27 mouse cellular contexts compared by ENCODE assay signal in genomic region chr12:74277265-74277664, GRCm38 (mm10). TPM values are rescaled to one million over a fixed set of nuclear protein-coding genes. Genes with fewer than 3 reads are reported as not detected.
"Had no signal": no experiment of that assay in that cellular context is flagged by ENCODE, and none has a peak within 500 bp of the region (broad histone marks: within the 10 kb centered on the region; RNA-seq: fewer than 3 reads in every experiment).

No protein-coding gene starts in this region.

- ATAC-seq: lung, postnatal 0 days; midbrain, embryonic 16.5 days had no signal

- DNase-seq: lung, adult 2 months; lung, postnatal 14 days; lung, postnatal 36 days; midbrain, embryonic 14.5 days; retina, postnatal 1 day; right cerebral cortex, adult 18-20 months; right cerebral cortex, postnatal 25 days; right cerebral cortex, postnatal 4 days; spleen, adult 18-20 months; thymus, adult 18-20 months; thymus, postnatal 14 days; thymus, postnatal 36 days had no signal

- H3K9me3 ChIP-seq: lung, embryonic 15.5 days; midbrain, embryonic 10.5 days; midbrain, embryonic 12.5 days; neural tube, embryonic 13.5 days; neural tube, embryonic 15.5 days had no signal

- H3K4me1 ChIP-seq: lung, embryonic 15.5 days; midbrain, embryonic 10.5 days; midbrain, embryonic 12.5 days had no signal

- H3K27ac ChIP-seq: lung, embryonic 15.5 days; midbrain, embryonic 10.5 days; midbrain, embryonic 12.5 days; neural tube, embryonic 13.5 days; neural tube, embryonic 15.5 days had no signal

- H3K36me3 ChIP-seq: lung, embryonic 15.5 days; midbrain, embryonic 10.5 days; midbrain, embryonic 12.5 days; neural tube, embryonic 13.5 days; neural tube, embryonic 15.5 days had no signal

- H3K4me3 ChIP-seq: lung, embryonic 15.5 days; midbrain, embryonic 10.5 days; midbrain, embryonic 12.5 days; myocyte; neural tube, embryonic 13.5 days; neural tube, embryonic 15.5 days had no signal

- H3K9ac ChIP-seq: lung, embryonic 15.5 days; midbrain, embryonic 12.5 days; neural tube, embryonic 13.5 days; neural tube, embryonic 15.5 days had no signal

- H3K4me2 ChIP-seq: lung, embryonic 15.5 days; midbrain, embryonic 12.5 days; neural tube, embryonic 13.5 days; neural tube, embryonic 15.5 days had no signal

RNA-seq across cellular contexts. Expression of gene Gm11042, which starts 38.9 kb away (rescaled TPM):
- total RNA-seq: megakaryocyte, adult 5-6 weeks; megakaryocyte-erythroid progenitor cell, adult 5-6 weeks had no signal
- polyA plus RNA-seq: lung, adult 2 months; lung, embryonic 15.5 days; lung, postnatal 0 days; midbrain, embryonic 10.5 days; midbrain, embryonic 12.5 days; midbrain, embryonic 14.5 days; midbrain, embryonic 16.5 days; myocyte; neural tube, embryonic 11.5 days; neural tube, embryonic 13.5 days; neural tube, embryonic 15.5 days; small intestine, adult 2 months; stomach, embryonic 14.5 days; stomach, embryonic 16.5 days; thymus, postnatal 0 days had no signal
